Mouse (Mus musculus) kidney, embryonic 16.5 days (tissue): ENCODE results near the gene Man2a1. TPM values are rescaled to one million over a fixed set of nuclear protein-coding genes. Genes with fewer than 3 reads are reported as not detected.

Experiments
- ATAC-seq: fragments of 200-750 bp; cut with Nextera tagmentation; 2 replicates; pipeline ENCODE4 v1.8.0; 2017; ENCODE audit warnings: moderate TSS enrichment; ENCODE audit not compliant: low FRiP score, low TSS enrichment
- H3K27ac ChIP-seq: fragments of 300-500 bp; sonication (generic); 2 replicates; pipeline ENCODE4 v1.5.1; 2014; ENCODE audit warnings: low read length
- H3K27me3 ChIP-seq: fragments of 300-500 bp; sonication (generic); 2 replicates; pipeline ENCODE4 v1.6.1; 2014; ENCODE audit warnings: low read length, control low read depth, mixed read lengths; ENCODE audit not compliant: insufficient read depth
- H3K36me3 ChIP-seq: fragments of 300-500 bp; sonication (generic); 2 replicates; pipeline ENCODE4 v1.6.1; 2014; ENCODE audit warnings: low read length, control low read depth, mixed read lengths; ENCODE audit not compliant: insufficient read depth
- H3K4me1 ChIP-seq: fragments of 300-500 bp; sonication (generic); 2 replicates; pipeline ENCODE4 v1.6.1; 2014; ENCODE audit warnings: low read length, control low read depth, mixed read lengths; ENCODE audit not compliant: insufficient read depth
- H3K4me2 ChIP-seq: fragments of 300-500 bp; sonication (generic); replicated peaks from 2 replicates; pipeline ENCODE4 v1.6.1; 2014; ENCODE audit warnings: low read depth, low read length
- H3K4me3 ChIP-seq: fragments of 300-500 bp; sonication (generic); 2 replicates; pipeline ENCODE4 v1.5.1; 2014; ENCODE audit warnings: mild to moderate bottlenecking, low read length
- H3K9ac ChIP-seq: fragments of 300-500 bp; sonication (generic); replicated peaks from 2 replicates; pipeline ENCODE4 v1.6.1; 2014; ENCODE audit warnings: low read length
- H3K9me3 ChIP-seq: fragments of 300-500 bp; sonication (generic); 2 replicates; pipeline ENCODE4 v1.6.1; 2016; ENCODE audit warnings: low read length, control low read depth
- WGBS: fragments of 180-500 bp; shearing (Covaris S2); extraction: QIAGEN DNeasy Blood & Tissue Kit; methylation state at CpG from one replicate; pipeline ENCODE4 v1.1.7; 2014; 5-methylcytosine and 5-hydroxymethylcytosine counted together
- polyA plus RNA-seq: library from polyadenylated mRNA; unstranded; fragments of >200 nt; fragmentation: Nextera tagmentation; extraction: Ambion mirVana; gene quantifications from 2 replicates; pipeline ENCODE4 v1.2.1, GENCODE M21; 2015

Gene Man2a1
- polyA plus RNA-seq, 1 experiment from 2014 or later = 7.3 TPM

- H3K36me3 ChIP-seq = peaks cover 10% of the 10 kb centered on the region
- no peaks in the 10 kb centered on the region for H3K9me3 ChIP-seq
- H3K4me1 ChIP-seq = peaks cover 12% of the 10 kb centered on the region
- no peak overlapping the region for H3K9ac ChIP-seq
- no peak overlapping the region for H3K4me3 ChIP-seq
- no peak for ATAC-seq
- no peak overlapping the region for H3K27ac ChIP-seq
- WGBS = 85% methylated on average over 3 of the region's 3 CpGs
- H3K4me2 ChIP-seq = no peak overlapping the region
- H3K27me3 ChIP-seq = no peaks in the 10 kb centered on the region
These were observed 40.8 kb downstream of the Man2a1 start for GRCm38 (mm10) chr17:64641376-64641775.

GRCm38 (mm10) chr17:64643644-64644043, 43.1 kb downstream of the Man2a1 start:
- H3K36me3 ChIP-seq = peaks cover 10% of the 10 kb centered on the region
- WGBS = 34% methylated on average over 7 of the region's 7 CpGs
- H3K27ac ChIP-seq = no peak overlapping the region
- no peak overlapping the region for H3K9ac ChIP-seq
- no peak overlapping the region for H3K4me2 ChIP-seq
- H3K9me3 ChIP-seq = no peaks in the 10 kb centered on the region
- no peak overlapping the region for H3K4me3 ChIP-seq
- peaks cover 12% of the 10 kb centered on the region for H3K4me1 ChIP-seq
- ATAC-seq = peak; percentile 60; the same call in 1 of the 2 replicates
- H3K27me3 ChIP-seq = no peaks in the 10 kb centered on the region

GRCm38 (mm10) chr17:64644888-64645605, 44.5 kb downstream of the Man2a1 start:
- H3K27ac ChIP-seq = no peak overlapping the region
- H3K36me3 ChIP-seq = peaks cover 3% of the 10 kb centered on the region; the same call in 1 of the 2 replicates
- no peak overlapping the region for H3K4me2 ChIP-seq
- peaks cover 12% of the 10 kb centered on the region for H3K4me1 ChIP-seq
- no peak overlapping the region for H3K4me3 ChIP-seq
- no peaks in the 10 kb centered on the region for H3K9me3 ChIP-seq
- ATAC-seq = no peak
- H3K9ac ChIP-seq = no peak overlapping the region
- H3K27me3 ChIP-seq = no peaks in the 10 kb centered on the region
- WGBS = 71% methylated on average over 8 of the region's 8 CpGs

GRCm38 (mm10) chr17:64647396-64647795, 46.9 kb downstream of the Man2a1 start:
- Histone ChIP-seq H3K4me3 (no peak overlapping the region), H3K9me3 (peaks cover 3% of the 10 kb centered on the region), H3K27me3 (no peaks in the 10 kb centered on the region), H3K4me2 (no peak overlapping the region), H3K4me1 (peaks cover 4% of the 10 kb centered on the region), H3K27ac (no peak overlapping the region), H3K9ac (no peak overlapping the region), H3K36me3 (peaks cover 16% of the 10 kb centered on the region)
- WGBS = 83% methylated on average over 9 of the region's 9 CpGs
- ATAC-seq = no peak

GRCm38 (mm10) chr17:64650702-64651101, 50.2 kb downstream of the Man2a1 start:
- H3K36me3 ChIP-seq = peaks cover 24% of the 10 kb centered on the region
- no peak overlapping the region for H3K9ac ChIP-seq
- ATAC-seq = no peak
- H3K4me2 ChIP-seq = no peak overlapping the region
- no peak overlapping the region for H3K27ac ChIP-seq
- no peaks in the 10 kb centered on the region for H3K27me3 ChIP-seq
- no peak overlapping the region for H3K4me3 ChIP-seq
- WGBS = 94% methylated on average over 9 of the region's 9 CpGs
- peaks cover 7% of the 10 kb centered on the region for H3K9me3 ChIP-seq
- no peaks in the 10 kb centered on the region for H3K4me1 ChIP-seq

- no peak overlapping the region for H3K4me3 ChIP-seq
- H3K36me3 ChIP-seq = peaks cover 27% of the 10 kb centered on the region
- H3K9me3 ChIP-seq = peaks cover 7% of the 10 kb centered on the region
- no peak overlapping the region for H3K4me2 ChIP-seq
- H3K27me3 ChIP-seq = no peaks in the 10 kb centered on the region
- H3K27ac ChIP-seq = no peak overlapping the region
- H3K4me1 ChIP-seq = no peaks in the 10 kb centered on the region
- no peak for ATAC-seq
- 100% methylated on average over 2 of the region's 2 CpGs for WGBS
- H3K9ac ChIP-seq = no peak overlapping the region
These were observed 53.1 kb downstream of the Man2a1 start for GRCm38 (mm10) chr17:64653621-64654020.

- Histone ChIP-seq H3K36me3 (peaks cover 18% of the 10 kb centered on the region), H3K9ac (no peak overlapping the region), H3K27ac (no peak overlapping the region), H3K27me3 (no peaks in the 10 kb centered on the region), H3K4me3 (no peak overlapping the region), H3K4me1 (no peaks in the 10 kb centered on the region), H3K9me3 (no peaks in the 10 kb centered on the region), H3K4me2 (no peak overlapping the region)
- WGBS = 83% methylated on average over 4 of the region's 4 CpGs
- ATAC-seq = no peak
These were observed 59.1 kb downstream of the Man2a1 start for GRCm38 (mm10) chr17:64659682-64660081.

GRCm38 (mm10) chr17:64666518-64666917, 66.0 kb downstream of the Man2a1 start:
- 82% methylated on average over 4 of the region's 4 CpGs for WGBS
- no peak overlapping the region for H3K4me3 ChIP-seq
- H3K9me3 ChIP-seq = 0 out of 2 replicates have a peak, but pooled peaks cover 5% of the 10 kb centered on the region
- no peak for ATAC-seq
- no peak overlapping the region for H3K4me2 ChIP-seq
- no peaks in the 10 kb centered on the region for H3K27me3 ChIP-seq
- no peaks in the 10 kb centered on the region for H3K4me1 ChIP-seq
- no peak overlapping the region for H3K27ac ChIP-seq
- no peak overlapping the region for H3K9ac ChIP-seq
- peaks cover 28% of the 10 kb centered on the region; the same call in 1 of the 2 replicates for H3K36me3 ChIP-seq

GRCm38 (mm10) chr17:64668504-64668903, 68.0 kb downstream of the Man2a1 start:
- ATAC-seq = peak; percentile 96
- H3K9me3 ChIP-seq = 0 out of 2 replicates have a peak, but pooled peaks cover 5% of the 10 kb centered on the region
- no peak overlapping the region for H3K9ac ChIP-seq
- no peak overlapping the region for H3K4me3 ChIP-seq
- no peaks in the 10 kb centered on the region for H3K4me1 ChIP-seq
- 39% methylated on average over 5 of the region's 5 CpGs for WGBS
- H3K27me3 ChIP-seq = no peaks in the 10 kb centered on the region
- H3K27ac ChIP-seq = no peak overlapping the region
- H3K4me2 ChIP-seq = no peak overlapping the region
- H3K36me3 ChIP-seq = peaks cover 39% of the 10 kb centered on the region

- Histone ChIP-seq H3K4me2 (no peak overlapping the region), H3K36me3 (peaks cover 50% of the 10 kb centered on the region), H3K4me1 (no peaks in the 10 kb centered on the region; the same call in 1 of the 2 replicates), H3K27me3 (no peaks in the 10 kb centered on the region), H3K9ac (no peak overlapping the region), H3K4me3 (no peak overlapping the region), H3K9me3 (peaks cover 5% of the 10 kb centered on the region; the same call in 1 of the 2 replicates), H3K27ac (no peak overlapping the region)
- ATAC-seq = no peak
- 96% methylated on average over 1 of the region's 1 CpGs for WGBS
These were observed 73.9 kb downstream of the Man2a1 start for GRCm38 (mm10) chr17:64674401-64674800.
